Mouse (Mus musculus) adrenal gland, adult 18-20 months (tissue): ENCODE results near the gene Ewsr1. TPM values are rescaled to one million over a fixed set of nuclear protein-coding genes. Genes with fewer than 3 reads are reported as not detected.
A peak's percentile ranks its signal among the peaks of the same experiment; 100 is the strongest.

Experiments
- DNase-seq, 2 experiments: peaks; one replicate each; pipeline ENCODE4 v3.0.0; 2021 to 2022; ENCODE audit warnings: low spot score in 2 of 2
- long read RNA-seq, 2 experiments: library from polyadenylated mRNA; stranded (forward); transcript quantifications; one replicate each; pipeline ENCODE4 v2.0.0; 2021
- total RNA-seq, 2 experiments: library from RNA; stranded (reverse); gene quantifications; 1 replicate in 1 of 2; 2 replicates in 1 of 2; pipeline ENCODE4 v1.2.3; 2021

Gene Ewsr1
- total RNA-seq, result 100 to 1,000 TPM; 211 to 300 TPM
- long read RNA-seq, experiment 1, transcript Ewsr1-203 (17 exons, 2,588 nt), result major isoform, 94 of 175 reads
- long read RNA-seq, experiment 1, partial matches to known transcripts, result 16 of 175 reads
- long read RNA-seq, experiment 1, other reads (novel, unspliced or antisense), result 65 of 175 reads
- long read RNA-seq, experiment 2, transcript Ewsr1-203 (17 exons, 2,588 nt), result major isoform, 269 of 475 reads
- long read RNA-seq, experiment 2, partial matches to known transcripts, result 61 of 475 reads
- long read RNA-seq, experiment 2, other reads (novel, unspliced or antisense), result 140 of 475 reads

DNA sequence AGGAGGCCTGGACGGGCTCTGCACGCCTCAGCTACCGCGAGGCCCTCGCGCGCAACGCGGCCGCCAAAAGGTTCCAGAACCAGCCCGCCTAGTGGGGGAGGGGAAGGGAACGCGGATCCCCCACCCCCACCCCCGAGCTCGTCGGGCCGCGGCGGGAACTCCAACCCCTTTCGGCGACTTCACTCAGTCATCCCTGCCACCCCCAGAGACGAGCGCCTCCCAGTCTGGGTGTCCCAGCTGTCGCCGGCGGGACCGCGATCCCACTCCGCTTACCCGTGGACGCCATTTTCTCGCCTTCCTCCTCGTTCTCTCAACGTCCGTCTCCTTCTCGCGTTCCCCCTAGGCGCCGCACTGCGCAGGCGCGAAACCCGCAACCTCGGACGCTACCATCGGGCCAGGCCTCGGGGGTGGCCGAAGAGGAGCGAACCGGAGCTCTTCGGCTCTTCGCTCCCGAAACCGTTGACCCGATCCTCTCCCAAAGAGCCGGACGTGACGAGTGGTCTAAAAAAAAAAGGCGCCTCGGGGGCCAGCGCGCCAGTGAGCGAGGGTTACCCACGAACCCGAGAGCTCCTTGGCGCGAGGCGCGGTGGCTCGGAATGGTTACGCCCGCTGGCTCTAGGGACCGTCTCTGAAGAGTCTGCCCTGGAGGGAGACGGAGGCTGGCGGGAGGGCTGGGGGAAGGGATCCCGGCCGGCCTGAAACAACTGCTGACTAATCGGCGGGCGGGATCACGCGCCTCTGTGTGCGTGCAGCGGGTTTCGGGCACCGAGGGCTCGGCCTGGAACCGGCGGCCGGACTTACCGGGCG, at the start of gene Ewsr1, which contains the start of gene Rhbdd3:
Gene Ewsr1 (minus strand): TSS at position 531 of the 807 bp plus-strand sequence.
Gene Rhbdd3 (plus strand): TSS at position 191 of the 807 bp plus-strand sequence.
- DNase-seq, result peak; percentile 99

DNA sequence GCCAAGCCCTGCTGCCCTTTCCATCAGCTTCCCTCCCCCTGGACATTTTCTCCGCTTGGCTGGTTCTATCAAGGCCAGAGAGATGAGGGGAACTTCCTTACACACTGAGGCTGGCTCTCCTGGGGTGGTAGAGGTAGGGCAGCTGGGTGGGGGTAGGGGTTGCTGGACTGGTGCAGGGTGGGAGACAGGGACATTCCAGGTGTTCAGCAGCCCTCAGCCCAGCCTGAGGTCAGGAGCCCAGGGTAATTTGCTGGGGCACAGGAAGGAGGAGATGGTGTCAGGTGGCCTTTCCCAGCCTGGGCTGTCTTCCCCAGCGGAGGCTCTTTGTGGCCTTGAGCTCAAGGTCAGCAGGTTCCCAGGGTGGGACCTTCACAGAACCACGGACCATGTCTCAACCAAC, 46.5 kb upstream of the Ewsr1 start:
- no peak for DNase-seq

DNA sequence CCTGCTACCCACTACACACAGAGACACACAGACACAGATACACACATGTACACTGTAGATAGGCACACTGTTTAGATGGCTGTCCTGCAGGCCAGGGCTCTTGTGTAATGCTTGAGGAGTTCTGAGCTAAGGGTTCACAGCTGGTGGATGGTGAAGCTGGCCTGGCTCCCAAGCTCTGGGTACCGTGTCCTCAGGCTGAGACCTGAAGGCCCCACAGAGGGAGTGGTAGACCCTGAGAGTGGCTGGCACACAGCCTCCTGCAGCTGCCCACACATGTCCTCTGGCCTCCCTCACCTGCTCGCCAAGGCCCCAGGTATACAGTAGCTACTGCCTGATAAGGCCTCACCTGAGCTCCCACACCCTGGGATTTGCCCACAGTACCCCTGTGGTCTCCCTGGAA, 42.9 kb upstream of the Ewsr1 start:
- DNase-seq, result no peak

GRCm38 (mm10) chr11:5141252-5141651, 42.2 kb upstream of the Ewsr1 start:
- no peak for DNase-seq

GRCm38 (mm10) chr11:5140619-5141018, 41.6 kb upstream of the Ewsr1 start:
- DNase-seq, result peak; percentile 70 to 74

GRCm38 (mm10) chr11:5139372-5139771, 40.3 kb upstream of the Ewsr1 start:
- no peak for DNase-seq

- no peak for DNase-seq
Measured at GRCm38 (mm10) chr11:5138642-5139041, 39.6 kb upstream of the Ewsr1 start.

GRCm38 (mm10) chr11:5135914-5136313, 36.8 kb upstream of the Ewsr1 start:
- DNase-seq, result no peak

DNA sequence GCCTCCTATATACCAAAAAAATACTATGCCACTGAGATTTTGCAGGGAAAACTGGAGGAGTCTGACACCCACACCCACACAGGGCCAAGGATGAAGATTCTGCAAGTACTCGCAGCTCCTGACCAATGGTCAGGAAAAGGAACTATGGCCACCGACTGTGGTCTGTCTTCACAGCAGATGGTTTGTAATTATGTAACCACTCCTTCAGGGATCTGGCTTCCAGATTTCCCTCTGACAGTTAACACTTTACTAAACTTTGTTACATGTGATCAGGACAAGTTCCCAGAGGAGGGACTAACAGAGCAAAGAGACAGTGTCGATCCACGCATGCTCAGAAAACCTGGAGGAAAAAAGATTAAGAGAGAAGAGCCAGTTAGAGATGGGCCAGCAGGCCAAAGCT, 33.7 kb upstream of the Ewsr1 start:
- DNase-seq, result no peak

- DNase-seq, result no peak
Measured at GRCm38 (mm10) chr11:5130111-5130665, 31.1 kb upstream of the Ewsr1 start.

- no peak for DNase-seq
Measured at GRCm38 (mm10) chr11:5129035-5129480, 30.0 kb upstream of the Ewsr1 start.

GRCm38 (mm10) chr11:5125713-5126112, 26.6 kb upstream of the Ewsr1 start:
- no peak for DNase-seq

DNA sequence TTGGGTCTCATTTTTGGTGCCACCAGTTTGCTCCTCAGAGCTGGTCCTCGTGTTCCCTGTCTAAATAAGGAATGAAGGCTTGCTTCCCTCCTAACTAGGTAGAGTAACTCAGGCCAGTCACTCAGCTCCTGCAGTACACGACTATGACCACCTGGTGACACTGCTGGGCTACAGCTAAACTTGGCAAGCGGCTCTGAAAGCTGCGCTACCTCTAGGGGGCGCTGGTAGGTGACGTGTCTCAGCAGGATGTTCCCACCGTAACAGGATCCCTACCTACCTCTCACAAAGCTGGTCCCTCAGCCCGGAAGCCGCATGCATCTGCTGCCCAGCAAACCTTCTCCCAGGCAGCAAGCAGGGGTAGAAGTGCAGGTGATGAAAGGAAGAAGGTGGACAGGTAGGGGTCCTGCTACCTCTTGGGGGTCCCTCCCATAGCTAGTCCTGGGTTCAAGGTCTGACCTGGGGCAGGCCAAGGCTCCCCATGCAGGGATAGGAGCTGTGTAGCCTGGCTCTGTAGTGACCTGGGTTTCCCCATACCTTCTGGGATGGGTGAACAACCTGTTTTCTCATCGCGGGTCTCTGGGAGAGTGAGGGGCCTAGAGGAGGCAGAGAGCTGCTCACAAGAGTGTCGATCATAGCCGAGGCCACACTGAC, 16.0 kb upstream of the Ewsr1 start:
- DNase-seq, result peak; percentile 87

DNA sequence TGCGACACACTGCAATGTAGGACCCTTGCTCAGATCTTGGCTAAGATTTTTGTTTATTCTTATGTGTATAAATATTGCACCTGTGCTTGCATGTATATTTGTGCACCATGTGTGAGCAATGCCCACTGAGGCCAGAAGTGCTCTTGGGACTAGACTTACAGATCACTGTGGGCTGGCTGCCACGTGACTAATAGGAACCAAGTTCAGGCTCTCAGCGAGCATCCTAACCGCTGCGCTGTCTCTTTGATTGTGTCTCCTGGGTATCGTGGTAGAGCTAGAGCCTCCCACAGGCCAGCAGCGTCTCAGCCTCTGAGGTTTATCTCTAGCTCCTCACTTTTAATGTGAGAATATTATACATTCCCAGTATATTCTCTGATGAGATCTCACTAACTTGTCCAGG, 14.6 kb upstream of the Ewsr1 start:
- DNase-seq, result no peak

DNA sequence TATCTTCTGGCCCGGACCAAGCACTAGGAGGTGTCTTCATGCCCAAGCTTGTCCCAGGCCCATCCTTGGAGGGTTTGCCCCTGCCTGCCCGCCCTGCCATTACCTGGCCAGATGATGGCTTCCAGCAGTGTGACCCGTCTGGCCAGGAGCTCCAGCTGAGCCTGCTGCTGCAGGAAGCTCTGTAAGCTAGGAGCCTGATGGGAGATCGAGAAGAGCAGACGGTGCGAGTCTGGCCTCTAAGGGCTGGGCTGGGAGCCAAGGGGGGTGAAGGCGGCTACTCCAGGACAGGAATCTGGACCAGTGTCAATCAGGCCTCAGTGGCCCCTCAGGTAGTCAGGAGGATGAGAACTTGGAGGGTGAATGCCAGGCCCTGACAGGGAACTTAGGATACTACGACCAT, 10.4 kb upstream of the Ewsr1 start:
- no peak for DNase-seq

GRCm38 (mm10) chr11:5103986-5104509, 5.0 kb upstream of the Ewsr1 start:
- DNase-seq, result no peak

DNA sequence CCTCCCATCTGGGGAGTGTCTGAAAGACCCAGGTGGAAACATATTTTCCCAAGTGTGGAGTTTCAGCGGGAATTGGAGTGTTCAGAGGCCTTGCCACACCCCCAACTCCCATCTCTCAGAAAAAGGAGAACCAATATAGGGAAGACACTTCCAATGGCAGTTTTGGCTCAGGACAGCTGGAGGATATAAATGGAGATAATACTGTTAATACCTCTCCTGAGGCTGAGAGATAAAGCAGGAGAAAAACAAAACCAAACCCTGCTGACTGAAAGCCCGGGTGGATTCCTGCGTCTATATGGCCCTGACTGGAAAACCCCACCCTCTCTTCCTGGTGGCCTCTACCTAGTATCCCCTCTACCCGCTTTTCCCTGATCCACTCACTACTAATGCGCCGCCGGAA, 3.3 kb upstream of the Ewsr1 start:
- DNase-seq, result no peak

DNA sequence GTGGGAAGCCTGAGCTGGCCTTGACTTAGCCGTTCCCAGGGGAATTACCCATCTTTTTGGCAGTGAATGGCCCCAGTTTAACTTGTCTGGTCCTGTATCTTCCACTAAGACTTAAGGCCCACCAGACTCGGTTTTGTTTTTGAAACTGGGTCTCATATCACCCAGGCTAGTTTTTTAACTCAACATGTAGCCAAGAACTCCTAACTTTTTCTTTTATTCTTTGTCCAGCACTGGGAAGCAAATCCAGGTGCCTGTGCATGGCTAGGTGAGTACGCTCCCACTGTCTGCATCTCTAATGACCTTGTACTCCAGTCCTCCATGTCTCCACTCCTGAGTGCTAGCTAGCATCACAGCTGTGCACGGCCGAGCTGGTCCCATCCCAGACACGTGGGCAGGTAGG, 2.6 kb upstream of the Ewsr1 start:
- no peak for DNase-seq

DNA sequence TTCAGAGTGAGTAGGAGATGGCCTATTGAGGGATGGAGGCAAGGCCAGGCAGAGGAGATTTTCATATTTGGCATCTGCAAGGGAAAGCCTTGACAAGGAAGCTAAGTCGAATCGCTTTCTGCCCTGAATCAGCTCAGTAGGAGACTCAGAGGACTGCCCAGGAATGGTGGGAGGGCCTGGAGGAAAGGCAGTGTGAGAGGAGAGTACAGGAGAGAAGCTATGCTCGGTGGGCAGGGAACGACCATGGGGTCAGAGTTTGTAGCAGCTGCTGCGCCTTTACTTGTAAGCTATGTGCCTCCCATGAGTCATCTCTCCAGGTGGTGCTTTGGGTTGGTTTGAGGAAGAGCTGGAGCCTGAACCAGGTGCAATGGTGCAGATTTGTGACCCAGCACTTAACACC, 1.7 kb upstream of the Ewsr1 start:
- no peak for DNase-seq

DNA sequence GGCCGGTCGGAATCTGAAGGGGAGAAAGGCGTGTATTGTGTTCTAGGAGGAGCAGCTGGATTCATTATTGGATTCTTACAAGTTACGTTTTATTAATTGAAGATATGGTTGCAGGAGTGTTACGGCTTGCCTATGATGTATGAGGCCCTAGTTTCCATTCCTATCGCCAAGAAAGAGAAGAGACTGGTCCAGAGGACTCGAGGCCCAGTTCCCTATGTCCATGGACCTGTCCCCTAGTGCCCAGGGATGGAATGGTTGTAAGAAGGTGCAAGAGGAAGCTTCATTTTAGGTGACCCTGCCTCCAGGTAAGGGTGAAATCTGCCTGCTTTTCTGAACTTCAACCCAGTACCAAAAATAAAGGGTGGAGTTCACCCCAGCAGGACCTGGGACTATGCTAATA, 1.2 kb upstream of the Ewsr1 start:
- no peak for DNase-seq

- DNase-seq, result peak; percentile 75 to 79
Measured at GRCm38 (mm10) chr11:5099576-5100183, 614 bp upstream of the Ewsr1 start.
